Mouse (Mus musculus): ENCODE measurements at regions not wholly inside any gene's neighbourhood (a gene's known extent, or its start where the extent isn't known, plus 50 kb on each side); places are given as distances from the start of the nearest gene placed in this dataset.

DNA sequence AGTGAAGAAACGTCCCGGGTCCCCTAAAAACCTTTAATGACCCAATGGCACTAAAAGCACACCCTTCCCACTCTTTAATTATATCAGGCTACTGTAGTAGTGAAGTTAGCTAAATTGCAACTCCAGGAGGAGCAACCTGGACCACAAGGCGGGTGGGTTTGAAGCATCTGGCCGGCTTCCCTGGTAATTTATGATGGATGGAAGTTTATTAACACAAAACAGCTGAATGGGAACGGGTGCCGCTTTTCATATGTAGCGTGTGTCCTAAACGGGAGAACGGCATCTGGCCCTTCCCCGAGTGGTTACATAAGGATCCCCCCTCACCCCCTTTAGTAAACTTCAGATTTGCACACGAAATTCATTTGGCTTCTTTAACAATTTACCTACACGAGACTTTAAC is 370.9 kb downstream of the Wdr11 start:
- Histone ChIP-seq H3K27me3 (ENCODE audit: low read depth, poor library complexity, severe bottlenecking) (no peaks in the 10 kb centered on the region), H3K4me3 (peak overlapping the region; percentile 19; the same call in 1 of the 2 replicates), H3K36me3 (no peaks in the 10 kb centered on the region), H3K4me1 (peaks cover 50% of the 10 kb centered on the region), H3K9me3 (replicated peaks) (no peaks in the 10 kb centered on the region), H3K27ac (0 out of 2 replicates have a peak overlapping the region, but pooled peaks have one; percentile 42)
- WGBS, result 21% methylated on average over 12 of the region's 12 CpGs
- DNase-seq (ENCODE audit: low spot score), result peak; percentile 67

DNA sequence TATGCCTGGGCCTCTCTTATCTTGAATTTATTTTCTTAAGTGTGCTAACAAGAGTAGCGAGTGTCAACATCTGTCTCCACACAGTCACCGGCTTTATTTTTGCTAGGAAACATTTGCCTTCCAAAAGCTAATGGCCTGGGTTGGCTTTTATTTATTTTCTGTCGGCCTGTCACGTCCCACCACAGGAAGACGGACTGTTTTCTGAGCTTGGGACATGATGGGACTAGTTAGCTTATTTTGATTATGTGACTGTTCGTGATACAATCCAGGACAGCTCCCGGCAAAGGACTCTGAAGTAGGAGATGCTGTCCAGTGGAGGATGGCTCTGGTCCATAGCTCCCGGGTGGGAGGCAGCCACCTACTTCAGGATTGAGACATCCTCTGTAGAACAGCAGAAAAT is 372.5 kb downstream of the Wdr11 start:
- Histone ChIP-seq H3K27me3 (ENCODE audit: low read depth, poor library complexity, severe bottlenecking) (no peaks in the 10 kb centered on the region), H3K4me1 (peaks cover 50% of the 10 kb centered on the region), H3K4me3 (no peak overlapping the region), H3K9me3 (replicated peaks) (no peaks in the 10 kb centered on the region), H3K36me3 (no peaks in the 10 kb centered on the region), H3K27ac (0 out of 2 replicates have a peak overlapping the region, but pooled peaks have one; percentile 12)
- DNase-seq (ENCODE audit: low spot score), result no peak
- 23% methylated on average over 8 of the region's 8 CpGs for WGBS

DNA sequence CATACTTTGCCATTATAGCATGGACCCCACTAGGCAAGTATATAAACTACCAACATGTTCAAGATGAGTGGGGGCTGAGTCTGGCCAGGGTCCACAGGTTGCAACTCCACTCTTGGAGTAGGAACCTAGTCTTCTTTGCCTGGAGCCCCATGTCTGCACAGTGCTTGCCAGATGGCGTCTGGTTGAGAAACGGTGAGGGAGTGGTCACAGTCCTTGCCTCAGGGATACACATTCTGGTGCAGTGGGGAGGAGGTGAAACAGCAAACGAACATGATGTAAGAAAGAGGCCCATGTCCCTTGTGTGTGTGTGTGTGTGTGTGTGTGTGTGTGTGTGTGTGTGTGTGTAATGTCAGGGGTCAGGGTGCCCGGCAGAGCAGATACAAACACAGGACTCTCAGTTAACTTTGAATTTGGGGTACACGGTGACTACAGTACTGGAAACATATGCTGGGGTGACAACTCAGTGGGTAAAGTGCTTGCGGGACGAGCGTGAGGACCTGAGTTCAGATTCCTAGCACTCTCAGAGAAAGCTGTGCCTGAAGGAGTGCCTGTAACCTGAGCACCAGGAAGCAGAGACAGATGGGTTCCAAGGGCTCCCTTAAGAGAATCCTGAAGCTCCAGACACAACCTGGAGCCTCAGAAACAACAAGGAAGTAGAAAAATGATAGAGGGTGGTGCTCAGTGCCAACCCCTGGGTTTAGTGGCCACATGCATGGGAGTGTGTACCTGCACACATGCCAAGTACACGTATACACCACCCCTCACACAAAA is 373.8 kb downstream of the Wdr11 start:
- Histone ChIP-seq H3K4me3 (no peak overlapping the region), H3K36me3 (no peaks in the 10 kb centered on the region), H3K27ac (peak overlapping the region; percentile 19; the same call in 1 of the 2 replicates), H3K9me3 (replicated peaks) (no peaks in the 10 kb centered on the region), H3K4me1 (peaks cover 50% of the 10 kb centered on the region), H3K27me3 (ENCODE audit: low read depth, poor library complexity, severe bottlenecking) (no peaks in the 10 kb centered on the region)
- 74% methylated on average over 9 of the region's 9 CpGs for WGBS
- DNase-seq (ENCODE audit: low spot score), result no peak

DNA sequence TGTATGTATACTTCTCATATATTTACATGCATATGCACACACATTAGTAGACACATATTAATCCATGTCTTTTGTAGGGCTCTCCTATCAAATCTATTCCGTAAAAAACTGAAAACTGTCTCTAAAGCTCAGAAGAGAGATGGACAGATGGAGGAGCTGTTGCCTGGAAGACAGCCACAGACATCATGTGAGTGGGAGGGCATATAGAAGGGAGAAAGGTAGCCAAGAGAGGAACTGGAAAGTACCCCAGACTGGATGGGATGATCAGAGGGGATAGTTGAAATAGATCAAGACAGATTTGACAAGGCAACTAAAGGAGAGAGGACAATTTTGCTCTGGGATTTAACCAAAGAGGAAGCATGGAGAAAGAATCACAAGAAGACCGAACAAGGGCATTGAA is 375.1 kb downstream of the Wdr11 start:
- Histone ChIP-seq H3K36me3 (no peaks in the 10 kb centered on the region), H3K27me3 (ENCODE audit: low read depth, poor library complexity, severe bottlenecking) (no peaks in the 10 kb centered on the region), H3K4me3 (no peak overlapping the region), H3K9me3 (replicated peaks) (no peaks in the 10 kb centered on the region), H3K4me1 (peaks cover 39% of the 10 kb centered on the region), H3K27ac (no peak overlapping the region)
- WGBS, result 97% methylated on average over 2 of the region's 2 CpGs
- no peak for DNase-seq (ENCODE audit: low spot score)

DNA sequence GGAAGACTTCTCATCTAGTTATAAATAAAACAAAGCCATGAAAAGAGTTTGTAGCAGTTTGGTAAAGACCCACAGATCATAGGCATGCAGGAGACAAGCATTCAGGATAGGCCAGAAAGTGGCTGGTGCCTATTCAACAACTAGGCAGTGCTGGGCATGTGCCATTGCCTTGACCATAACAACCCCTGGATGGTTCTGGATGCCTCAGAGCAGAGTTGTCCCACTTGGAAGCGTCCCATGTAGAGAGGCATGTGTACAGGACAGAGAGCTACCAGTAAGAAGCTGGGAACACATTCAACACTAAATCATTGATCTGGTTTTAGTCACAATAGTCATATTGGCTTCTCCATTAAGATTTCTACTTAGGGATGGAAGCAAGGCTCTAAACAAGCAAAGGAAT is 378.5 kb downstream of the Wdr11 start:
- H3K36me3 ChIP-seq, result no peaks in the 10 kb centered on the region
- no peak for DNase-seq (ENCODE audit: low spot score)
- H3K4me3 ChIP-seq, result no peak overlapping the region
- WGBS, result 92% methylated on average over 1 of the region's 1 CpGs
- peaks cover 8% of the 10 kb centered on the region for H3K4me1 ChIP-seq
- no peaks in the 10 kb centered on the region for H3K9me3 ChIP-seq (replicated peaks)
- H3K27ac ChIP-seq, result no peak overlapping the region
- H3K27me3 ChIP-seq (ENCODE audit: low read depth, poor library complexity, severe bottlenecking), result 0 out of 2 replicates have a peak, but pooled peaks cover 5% of the 10 kb centered on the region

DNA sequence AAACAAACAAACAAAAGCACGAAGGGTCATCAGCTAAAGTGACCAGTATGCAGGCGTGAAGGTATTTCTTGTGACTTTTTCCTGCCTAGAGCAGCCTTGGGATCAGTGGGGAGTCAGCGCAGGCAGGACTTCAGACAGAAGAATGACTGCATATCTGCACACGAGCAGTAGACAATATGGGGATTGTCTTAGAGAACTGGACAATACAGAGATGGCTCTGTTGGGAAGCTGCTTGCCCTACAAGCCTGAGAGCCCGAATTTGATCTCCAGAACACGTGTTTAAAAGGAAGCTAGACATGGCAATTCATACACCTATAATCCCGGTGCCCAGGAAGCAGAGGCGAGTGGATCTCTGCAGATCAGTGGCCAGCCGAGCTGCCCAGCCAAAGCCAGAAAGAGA is 382.5 kb downstream of the Wdr11 start:
- H3K4me1 ChIP-seq, result no peaks in the 10 kb centered on the region

DNA sequence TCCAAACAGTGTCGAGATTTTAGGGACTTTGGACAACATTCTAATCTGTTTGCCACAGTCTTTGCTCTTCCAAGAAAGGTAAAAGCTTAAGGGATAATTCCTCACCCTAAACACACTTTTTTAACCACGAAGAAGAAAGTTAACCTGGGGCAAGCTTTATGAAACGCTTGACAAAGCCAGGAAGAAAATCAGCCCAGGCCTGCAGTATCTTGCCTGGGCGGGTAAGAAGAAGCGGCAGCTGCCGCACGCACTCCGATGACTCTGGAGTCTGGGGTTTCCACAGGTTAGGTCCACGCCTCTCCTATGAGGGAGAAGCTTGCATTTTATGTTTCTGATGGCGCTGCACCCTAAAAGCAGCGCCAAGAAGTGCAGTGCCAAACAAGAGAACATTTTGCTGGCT is 383.2 kb downstream of the Wdr11 start:
- H3K9me3 ChIP-seq (replicated peaks), result no peaks in the 10 kb centered on the region
- 0 out of 2 replicates have a peak, but pooled peaks cover 5% of the 10 kb centered on the region for H3K27me3 ChIP-seq (ENCODE audit: low read depth, poor library complexity, severe bottlenecking)
- no peaks in the 10 kb centered on the region for H3K36me3 ChIP-seq
- H3K27ac ChIP-seq, result 0 out of 2 replicates have a peak overlapping the region, but pooled peaks have one; percentile 19
- H3K4me1 ChIP-seq, result no peaks in the 10 kb centered on the region
- 74% methylated on average over 11 of the region's 11 CpGs for WGBS
- no peak overlapping the region for H3K4me3 ChIP-seq
- DNase-seq (ENCODE audit: low spot score), result no peak

More for the DNA sequence above, 382.5 kb downstream of the Wdr11 start:
- no peaks in the 10 kb centered on the region for H3K36me3 ChIP-seq
- 0 out of 2 replicates have a peak, but pooled peaks cover 5% of the 10 kb centered on the region for H3K27me3 ChIP-seq (ENCODE audit: low read depth, poor library complexity, severe bottlenecking)
- no peaks in the 10 kb centered on the region for H3K9me3 ChIP-seq (replicated peaks)
- H3K27ac ChIP-seq, result no peak overlapping the region
- H3K4me3 ChIP-seq, result no peak overlapping the region
- 86% methylated on average over 9 of the region's 9 CpGs for WGBS
- DNase-seq (ENCODE audit: low spot score), result no peak

DNA sequence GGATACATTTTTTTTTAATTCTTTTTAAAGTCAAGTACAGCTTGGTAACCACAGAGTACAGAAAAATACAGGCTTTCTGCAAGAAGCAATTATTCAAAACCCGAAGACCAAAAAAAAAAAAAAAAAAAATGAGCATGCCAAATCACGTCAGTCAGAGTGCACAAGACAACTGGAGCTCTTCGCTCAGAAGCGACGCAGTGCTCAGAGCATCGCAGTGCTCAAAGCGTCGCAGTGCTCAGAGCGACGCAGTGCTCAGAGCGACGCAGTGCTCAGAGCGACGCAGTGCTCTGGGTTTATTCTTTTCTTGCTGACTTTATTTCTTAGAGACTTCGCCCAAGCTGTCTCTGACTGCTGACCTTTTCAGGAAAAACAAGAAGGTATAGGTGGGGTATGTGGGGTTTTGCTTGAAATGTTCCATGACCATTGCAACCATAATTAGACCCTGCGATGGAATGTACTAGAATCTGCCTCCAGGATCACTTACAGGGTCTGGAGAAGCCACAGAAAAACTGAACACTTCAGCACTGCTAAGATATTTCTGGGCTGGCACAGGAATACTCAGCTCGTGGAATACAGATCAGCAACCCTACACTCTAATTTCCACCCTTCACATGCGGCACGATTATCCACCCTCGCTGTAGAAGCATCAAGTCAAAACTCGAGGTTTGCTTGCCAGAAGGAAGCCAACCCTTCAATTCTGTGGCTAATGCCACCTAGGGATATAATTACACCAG is 384.3 kb downstream of the Wdr11 start:
- H3K27ac ChIP-seq, result no peak overlapping the region
- H3K4me1 ChIP-seq, result no peaks in the 10 kb centered on the region
- no peak overlapping the region for H3K4me3 ChIP-seq
- no peaks in the 10 kb centered on the region for H3K36me3 ChIP-seq
- DNase-seq (ENCODE audit: low spot score), result no peak
- 93% methylated on average over 21 of the region's 21 CpGs for WGBS
- H3K27me3 ChIP-seq (ENCODE audit: low read depth, poor library complexity, severe bottlenecking), result 0 out of 2 replicates have a peak, but pooled peaks cover 5% of the 10 kb centered on the region
- no peaks in the 10 kb centered on the region for H3K9me3 ChIP-seq (replicated peaks)

DNA sequence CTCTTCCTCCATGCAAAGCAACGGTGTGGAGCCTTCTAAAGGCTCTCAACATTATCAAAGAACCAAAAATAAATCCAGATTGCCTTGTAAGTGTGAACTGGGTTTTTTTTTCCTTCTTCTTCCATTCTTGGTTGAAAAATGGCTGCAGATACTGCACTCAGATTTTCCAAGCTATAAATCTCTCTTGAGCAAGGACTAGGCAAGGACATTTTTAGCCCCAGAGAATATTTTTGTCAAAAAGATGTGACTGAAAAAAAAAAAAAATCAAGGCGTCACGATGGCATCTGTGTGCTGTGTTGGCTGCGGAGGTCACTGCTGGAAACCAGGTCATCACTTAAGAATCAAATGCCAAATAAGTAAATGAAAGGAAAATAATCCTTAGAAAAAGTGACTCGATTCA is 386.9 kb downstream of the Wdr11 start:
- 88% methylated on average over 5 of the region's 5 CpGs for WGBS
- no peak for DNase-seq (ENCODE audit: low spot score)

DNA sequence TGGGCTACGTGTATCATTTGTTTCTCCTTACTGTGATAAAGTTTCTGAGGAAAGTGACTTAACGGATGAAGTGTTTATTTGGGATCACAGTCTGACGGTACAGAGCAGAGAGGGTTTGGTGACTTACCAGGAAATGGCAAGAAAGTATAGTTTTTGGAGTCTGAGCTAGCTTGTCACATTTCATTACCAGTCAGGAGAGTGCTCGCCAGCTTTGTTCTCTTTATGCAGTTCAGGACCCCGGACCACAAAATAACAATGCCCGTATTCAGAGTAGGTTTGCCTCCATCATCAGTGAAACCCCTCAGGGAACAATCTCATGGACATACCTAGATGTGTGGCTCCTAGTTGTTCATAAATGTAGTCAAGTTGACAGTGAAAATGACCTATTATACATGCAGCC is 387.7 kb downstream of the Wdr11 start:
- Histone ChIP-seq H3K36me3 (no peaks in the 10 kb centered on the region), H3K4me3 (no peak overlapping the region), H3K27me3 (ENCODE audit: low read depth, poor library complexity, severe bottlenecking) (0 out of 2 replicates have a peak, but pooled peaks cover 5% of the 10 kb centered on the region), H3K4me1 (peaks cover 2% of the 10 kb centered on the region; the same call in 1 of the 2 replicates), H3K9me3 (replicated peaks) (no peaks in the 10 kb centered on the region), H3K27ac (no peak overlapping the region)
- WGBS, result 69% methylated on average over 6 of the region's 6 CpGs
- no peak for DNase-seq (ENCODE audit: low spot score)

More for the DNA sequence above, 386.9 kb downstream of the Wdr11 start:
- Histone ChIP-seq H3K4me3 (no peak overlapping the region), H3K36me3 (no peaks in the 10 kb centered on the region), H3K4me1 (no peaks in the 10 kb centered on the region; the same call in 1 of the 2 replicates), H3K27ac (no peak overlapping the region), H3K27me3 (ENCODE audit: low read depth, poor library complexity, severe bottlenecking) (0 out of 2 replicates have a peak, but pooled peaks cover 5% of the 10 kb centered on the region), H3K9me3 (replicated peaks) (no peaks in the 10 kb centered on the region)

- H3K4me3 ChIP-seq, result no peak overlapping the region
- no peaks in the 10 kb centered on the region for H3K9me3 ChIP-seq (replicated peaks)
- no peaks in the 10 kb centered on the region for H3K36me3 ChIP-seq
- no peak overlapping the region for H3K27ac ChIP-seq
- no peaks in the 10 kb centered on the region for H3K27me3 ChIP-seq (ENCODE audit: low read depth, poor library complexity, severe bottlenecking)
- WGBS, result 72% methylated on average over 1 of the region's 1 CpGs
- no peak for DNase-seq (ENCODE audit: low spot score)
- H3K4me1 ChIP-seq, result peaks cover 6% of the 10 kb centered on the region; the same call in 1 of the 2 replicates
These were observed 388.8 kb downstream of the Wdr11 start for GRCm38 (mm10) chr7:129980501-129980900.

- Histone ChIP-seq H3K27ac (no peak overlapping the region), H3K27me3 (ENCODE audit: low read depth, poor library complexity, severe bottlenecking) (no peaks in the 10 kb centered on the region), H3K4me3 (no peak overlapping the region), H3K4me1 (peaks cover 20% of the 10 kb centered on the region), H3K36me3 (no peaks in the 10 kb centered on the region), H3K9me3 (replicated peaks) (no peaks in the 10 kb centered on the region)
- DNase-seq (ENCODE audit: low spot score), result no peak
- WGBS, result 78% methylated on average over 5 of the region's 5 CpGs
These were observed 390.7 kb downstream of the Wdr11 start for GRCm38 (mm10) chr7:129982411-129982810.

GRCm38 (mm10) chr7:129983601-129984120 is 392.0 kb downstream of the Wdr11 start:
- H3K4me3 ChIP-seq, result no peak overlapping the region
- WGBS, result 89% methylated on average over 6 of the region's 6 CpGs
- no peaks in the 10 kb centered on the region for H3K9me3 ChIP-seq (replicated peaks)
- H3K4me1 ChIP-seq, result peaks cover 26% of the 10 kb centered on the region
- DNase-seq (ENCODE audit: low spot score), result no peak
- no peaks in the 10 kb centered on the region for H3K36me3 ChIP-seq
- H3K27me3 ChIP-seq (ENCODE audit: low read depth, poor library complexity, severe bottlenecking), result no peaks in the 10 kb centered on the region
- H3K27ac ChIP-seq, result no peak overlapping the region
